Mouse (Mus musculus) neural tube, embryonic 12.5 days (tissue): Measurements from ENCODE around the gene Plekhg1. TPM values are rescaled to one million over a fixed set of nuclear protein-coding genes. Genes with fewer than 3 reads are reported as not detected.

Experiments
- ATAC-seq: fragments of 200-750 bp; cut with Nextera tagmentation; 2 replicates; pipeline ENCODE4 v1.8.0; 2017; ENCODE audit warnings: low read depth, mild to moderate bottlenecking, moderate TSS enrichment, moderate library complexity; ENCODE audit not compliant: low FRiP score
- H3K27ac ChIP-seq: fragments of 300-500 bp; sonication (generic); 2 replicates; pipeline ENCODE4 v1.5.1; 2016
- H3K27me3 ChIP-seq: fragments of 300-500 bp; sonication (generic); replicated peaks from 2 replicates; pipeline ENCODE4 v1.6.1; 2016; ENCODE audit warnings: mild to moderate bottlenecking
- H3K36me3 ChIP-seq: fragments of 300-500 bp; sonication (generic); 2 replicates; pipeline ENCODE4 v1.6.1; 2016; ENCODE audit warnings: mild to moderate bottlenecking
- H3K4me1 ChIP-seq: fragments of 300-500 bp; sonication (generic); 2 replicates; pipeline ENCODE4 v1.6.1; 2016
- H3K4me2 ChIP-seq: fragments of 300-500 bp; sonication (generic); replicated peaks from 2 replicates; pipeline ENCODE4 v1.6.1; 2016; ENCODE audit warnings: mild to moderate bottlenecking
- H3K4me3 ChIP-seq: fragments of 300-500 bp; sonication (generic); 2 replicates; pipeline ENCODE4 v1.5.1; 2016
- H3K9ac ChIP-seq: fragments of 300-500 bp; sonication (generic); 2 replicates; pipeline ENCODE4 v1.6.1; 2016; ENCODE audit warnings: mild to moderate bottlenecking
- H3K9me3 ChIP-seq: fragments of 300-500 bp; sonication (generic); 2 replicates; pipeline ENCODE4 v1.6.1; 2016; ENCODE audit warnings: mild to moderate bottlenecking
- WGBS: fragments of 180-500 bp; shearing (Covaris S2); methylation state at CpG from one replicate; pipeline ENCODE4 v1.1.7; 2016; 5-methylcytosine and 5-hydroxymethylcytosine counted together
- polyA plus RNA-seq: library from polyadenylated mRNA; unstranded; fragments of >200 nt; fragmentation: Nextera tagmentation; extraction: Ambion mirVana; gene quantifications from 2 replicates; pipeline ENCODE4 v1.2.1, GENCODE M21; 2016

The Plekhg1 gene
- polyA plus RNA-seq, 1 experiment from 2014 or later, result 12.8 TPM

DNA sequence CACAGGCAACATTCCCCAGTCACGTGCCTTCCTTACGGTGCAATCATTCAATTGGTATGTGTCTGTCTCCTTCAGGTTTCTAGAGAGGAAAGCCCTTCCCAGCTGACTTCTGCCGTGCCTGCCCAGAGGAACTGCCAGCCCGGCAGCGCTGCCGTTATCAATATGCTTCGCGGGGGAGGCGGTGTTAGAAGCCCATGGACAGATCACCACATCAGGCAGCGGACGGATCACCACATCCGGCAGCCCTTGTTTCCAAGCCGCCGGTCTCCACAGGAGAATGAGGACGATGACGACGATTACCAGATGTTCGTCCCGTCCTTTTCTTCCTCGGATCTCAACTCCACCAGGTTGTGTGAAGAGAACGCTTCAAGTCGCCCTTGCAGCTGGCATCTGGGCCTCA lies 216.3 kb downstream of the Plekhg1 start:
- no peaks in the 10 kb centered on the region for H3K9me3 ChIP-seq
- 91% methylated on average over 22 of the region's 22 CpGs for WGBS
- H3K36me3 ChIP-seq, result peaks cover 23% of the 10 kb centered on the region
- H3K4me1 ChIP-seq, result no peaks in the 10 kb centered on the region
- no peak overlapping the region for H3K9ac ChIP-seq
- no peaks in the 10 kb centered on the region for H3K27me3 ChIP-seq
- no peak overlapping the region for H3K4me3 ChIP-seq
- no peak overlapping the region for H3K4me2 ChIP-seq
- no peak overlapping the region for H3K27ac ChIP-seq
- no peak for ATAC-seq

DNA sequence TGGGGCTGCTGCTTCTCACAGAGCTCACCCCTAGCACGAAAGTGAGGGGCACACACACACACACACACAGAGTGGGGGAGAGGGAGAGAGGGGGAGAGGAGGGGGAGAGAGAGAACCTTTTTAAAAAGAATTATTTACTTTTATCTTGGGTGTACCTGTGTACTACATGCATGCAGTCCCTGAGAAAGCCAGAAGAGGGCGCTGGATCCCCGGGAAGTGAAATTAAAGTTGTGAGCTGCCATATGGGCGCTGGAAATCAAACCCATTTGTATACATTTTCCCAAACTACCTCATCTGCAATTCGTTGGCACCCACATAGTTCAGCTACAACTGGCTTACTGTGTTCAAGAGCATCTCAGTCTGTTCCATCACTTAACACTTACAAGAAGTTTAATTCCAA lies 218.4 kb downstream of the Plekhg1 start:
- 80% methylated on average over 5 of the region's 5 CpGs for WGBS
- Histone ChIP-seq H3K36me3 (peaks cover 21% of the 10 kb centered on the region), H3K4me1 (no peaks in the 10 kb centered on the region), H3K27me3 (no peaks in the 10 kb centered on the region), H3K4me3 (no peak overlapping the region), H3K27ac (no peak overlapping the region), H3K4me2 (no peak overlapping the region), H3K9me3 (no peaks in the 10 kb centered on the region), H3K9ac (no peak overlapping the region)
- no peak for ATAC-seq

GRCm38 (mm10) chr10:3969026-3969425 lies 228.9 kb downstream of the Plekhg1 start:
- H3K27ac ChIP-seq, result no peak overlapping the region
- H3K9me3 ChIP-seq, result no peaks in the 10 kb centered on the region
- no peaks in the 10 kb centered on the region for H3K4me1 ChIP-seq
- H3K4me3 ChIP-seq, result no peak overlapping the region
- no peak overlapping the region for H3K9ac ChIP-seq
- WGBS, result 61% methylated on average over 3 of the region's 3 CpGs
- H3K27me3 ChIP-seq, result no peaks in the 10 kb centered on the region
- no peak overlapping the region for H3K4me2 ChIP-seq
- no peak for ATAC-seq
- H3K36me3 ChIP-seq, result peaks cover 2% of the 10 kb centered on the region; the same call in 1 of the 2 replicates

DNA sequence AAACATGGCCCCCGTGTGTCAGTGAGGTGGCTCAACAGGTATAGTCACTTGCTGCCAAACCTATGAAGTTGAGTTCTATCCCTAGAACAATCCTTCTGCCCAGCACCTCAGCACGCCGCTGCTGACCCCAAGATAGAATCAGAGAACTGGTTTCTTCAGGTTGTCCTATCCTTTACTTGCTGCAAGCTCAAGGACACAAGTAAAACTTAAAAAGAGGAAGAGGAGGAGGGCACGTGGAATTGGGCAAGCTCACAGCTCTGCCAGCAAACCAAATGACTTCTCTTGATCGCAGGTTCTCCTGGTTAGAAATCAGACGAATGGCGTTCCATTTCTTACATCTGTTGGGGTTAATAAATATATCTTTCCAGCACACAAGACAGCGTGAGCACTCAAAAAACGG lies 232.1 kb downstream of the Plekhg1 start:
- H3K9ac ChIP-seq, result no peak overlapping the region
- H3K27ac ChIP-seq, result no peak overlapping the region
- H3K4me2 ChIP-seq, result no peak overlapping the region
- 89% methylated on average over 9 of the region's 9 CpGs for WGBS
- no peaks in the 10 kb centered on the region for H3K9me3 ChIP-seq
- no peak overlapping the region for H3K4me3 ChIP-seq
- no peaks in the 10 kb centered on the region for H3K27me3 ChIP-seq
- no peaks in the 10 kb centered on the region; the same call in 1 of the 2 replicates for H3K4me1 ChIP-seq
- ATAC-seq, result no peak
- no peaks in the 10 kb centered on the region for H3K36me3 ChIP-seq

DNA sequence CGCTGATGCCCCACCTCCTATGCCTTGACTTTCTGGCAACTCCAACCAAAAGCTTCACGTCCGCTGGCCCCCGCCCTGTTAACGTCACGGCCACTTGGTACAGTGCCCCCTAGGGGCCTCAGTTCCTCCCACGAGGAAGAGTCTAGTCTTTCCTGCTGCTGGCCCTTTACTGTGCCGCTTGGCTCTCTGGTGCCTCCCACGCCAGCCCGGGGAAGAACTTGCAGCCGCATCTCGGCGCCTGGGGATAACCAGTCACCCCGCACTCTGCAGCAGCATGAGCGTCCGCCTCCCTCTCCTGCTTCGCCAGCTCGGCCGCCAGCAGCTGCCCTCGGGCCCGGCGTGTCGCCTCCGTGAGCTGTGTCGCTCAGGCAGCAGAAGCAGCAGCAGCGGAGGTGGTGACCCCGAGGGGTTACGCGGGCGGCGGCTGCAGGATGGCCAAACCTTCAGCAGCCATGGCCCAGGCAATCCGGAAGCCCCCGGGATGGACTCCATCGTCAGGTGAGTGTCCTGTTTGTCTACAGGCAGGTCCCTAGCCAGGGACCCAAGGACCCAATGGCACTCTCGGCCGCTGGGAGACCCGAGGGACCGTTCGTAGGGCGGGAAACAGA lies 232.9 kb downstream of the Plekhg1 start, which contains the start of gene Mthfd1l:
Gene Mthfd1l (plus strand): TSS at position 138 of the 608 bp plus-strand sequence.
- WGBS, result under 1% methylated on average over 40 of the region's 40 CpGs
- peak within 1 kb of the TSS; percentile 67 for H3K4me3 ChIP-seq
- H3K9me3 ChIP-seq, result no peaks in the 10 kb centered on the region
- H3K27ac ChIP-seq, result peak within 1 kb of the TSS; percentile 62
- H3K9ac ChIP-seq, result peak within 1 kb of the TSS; percentile 67
- H3K4me1 ChIP-seq, result no peaks in the 10 kb centered on the region; the same call in 1 of the 2 replicates
- ATAC-seq, result peak; percentile 90
- H3K27me3 ChIP-seq, result no peaks in the 10 kb centered on the region
- H3K4me2 ChIP-seq, result peak within 1 kb of the TSS; percentile 93
- no peaks in the 10 kb centered on the region for H3K36me3 ChIP-seq

DNA sequence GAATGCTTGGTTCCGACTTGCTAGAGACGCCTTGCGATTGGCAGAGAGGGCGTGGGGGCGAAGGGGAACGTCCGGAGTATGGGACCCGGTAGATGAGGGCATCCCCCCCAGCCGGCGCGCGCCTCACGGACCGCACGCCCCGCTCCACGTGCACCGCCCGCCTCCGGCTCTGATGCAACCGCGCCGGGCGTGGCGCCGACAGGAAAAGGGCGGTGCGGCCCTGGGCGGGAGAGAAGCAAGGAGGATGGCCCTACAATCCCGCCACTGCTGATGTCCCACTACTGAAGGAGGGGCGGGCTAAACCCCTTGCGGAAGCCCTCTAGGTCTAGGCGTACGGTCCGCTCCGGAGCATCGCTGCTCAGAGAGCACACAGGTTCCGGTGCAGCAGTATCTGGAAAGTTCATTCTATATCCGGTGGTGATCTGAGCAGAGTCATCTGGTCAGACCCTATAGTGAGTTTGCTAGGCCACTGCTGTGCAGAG lies 233.5 kb downstream of the Plekhg1 start:
- no peaks in the 10 kb centered on the region; the same call in 1 of the 2 replicates for H3K4me1 ChIP-seq
- H3K4me2 ChIP-seq, result peak overlapping the region; percentile 93
- peak overlapping the region; percentile 67 for H3K4me3 ChIP-seq
- no peaks in the 10 kb centered on the region for H3K9me3 ChIP-seq
- H3K27me3 ChIP-seq, result no peaks in the 10 kb centered on the region
- 0% methylated on average over 39 of the region's 39 CpGs for WGBS
- peak overlapping the region; percentile 62 for H3K27ac ChIP-seq
- peak overlapping the region; percentile 67 for H3K9ac ChIP-seq
- no peaks in the 10 kb centered on the region for H3K36me3 ChIP-seq
- peak; percentile 89 for ATAC-seq

- H3K27ac ChIP-seq, result no peak overlapping the region
- no peaks in the 10 kb centered on the region; the same call in 1 of the 2 replicates for H3K4me1 ChIP-seq
- H3K27me3 ChIP-seq, result no peaks in the 10 kb centered on the region
- peak overlapping the region; percentile 93 for H3K4me2 ChIP-seq
- H3K36me3 ChIP-seq, result peaks cover 5% of the 10 kb centered on the region; the same call in 1 of the 2 replicates
- H3K4me3 ChIP-seq, result no peak overlapping the region
- H3K9ac ChIP-seq, result no peak overlapping the region
- WGBS, result 80% methylated on average over 3 of the region's 3 CpGs
- no peak for ATAC-seq
- H3K9me3 ChIP-seq, result no peaks in the 10 kb centered on the region
Measured at GRCm38 (mm10) chr10:3974380-3974779, 234.2 kb downstream of the Plekhg1 start.

DNA sequence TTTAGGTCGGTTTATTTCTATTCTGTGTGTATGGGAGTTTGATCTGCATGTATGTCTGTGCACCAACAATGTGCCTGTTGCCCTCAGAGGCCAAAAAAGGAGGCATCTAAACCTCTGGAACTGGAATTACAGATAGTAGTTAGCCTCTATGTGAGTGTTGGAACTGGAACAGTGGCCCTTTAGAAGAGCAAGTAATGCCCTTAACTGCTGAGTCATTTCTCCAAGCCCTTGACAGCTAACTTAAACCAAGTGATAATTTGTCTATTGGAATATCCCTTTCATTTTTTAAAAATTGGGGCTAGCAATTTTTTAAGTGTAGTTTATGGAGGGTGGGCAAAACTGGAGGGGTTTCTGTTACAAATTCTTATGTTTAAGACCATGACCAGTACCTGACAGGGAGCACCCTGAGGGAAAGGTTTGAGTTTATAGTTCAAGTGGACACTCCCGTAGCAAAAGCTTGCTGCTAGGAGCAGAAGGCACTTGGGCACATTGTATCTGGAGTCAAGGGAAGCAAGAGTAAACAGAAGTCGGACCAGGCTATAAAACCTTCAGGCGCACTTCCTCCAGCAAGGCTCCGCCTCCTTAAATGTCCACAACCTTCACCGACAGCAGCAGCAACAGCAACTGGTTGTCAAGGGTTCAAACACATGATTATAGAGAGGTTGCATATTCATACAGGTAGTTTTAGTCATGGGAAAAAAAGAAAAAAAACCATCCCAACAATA lies 235.9 kb downstream of the Plekhg1 start:
- 64% methylated on average over 6 of the region's 6 CpGs for WGBS
- H3K4me2 ChIP-seq, result no peak overlapping the region

GRCm38 (mm10) chr10:3976623-3977010 lies 236.5 kb downstream of the Plekhg1 start:
- no peak overlapping the region for H3K9ac ChIP-seq
- H3K4me2 ChIP-seq, result no peak overlapping the region
- no peaks in the 10 kb centered on the region; the same call in 1 of the 2 replicates for H3K4me1 ChIP-seq
- no peak overlapping the region for H3K27ac ChIP-seq
- no peak overlapping the region for H3K4me3 ChIP-seq
- peaks cover 14% of the 10 kb centered on the region for H3K36me3 ChIP-seq
- WGBS, result 79% methylated on average over 4 of the region's 4 CpGs
- ATAC-seq, result no peak
- no peaks in the 10 kb centered on the region for H3K27me3 ChIP-seq
- no peaks in the 10 kb centered on the region for H3K9me3 ChIP-seq

More for the DNA sequence above, 235.9 kb downstream of the Plekhg1 start:
- Histone ChIP-seq H3K9me3 (no peaks in the 10 kb centered on the region), H3K36me3 (peaks cover 14% of the 10 kb centered on the region), H3K9ac (no peak overlapping the region), H3K27me3 (no peaks in the 10 kb centered on the region), H3K4me3 (no peak overlapping the region), H3K4me1 (no peaks in the 10 kb centered on the region; the same call in 1 of the 2 replicates), H3K27ac (no peak overlapping the region)
- ATAC-seq, result no peak

DNA sequence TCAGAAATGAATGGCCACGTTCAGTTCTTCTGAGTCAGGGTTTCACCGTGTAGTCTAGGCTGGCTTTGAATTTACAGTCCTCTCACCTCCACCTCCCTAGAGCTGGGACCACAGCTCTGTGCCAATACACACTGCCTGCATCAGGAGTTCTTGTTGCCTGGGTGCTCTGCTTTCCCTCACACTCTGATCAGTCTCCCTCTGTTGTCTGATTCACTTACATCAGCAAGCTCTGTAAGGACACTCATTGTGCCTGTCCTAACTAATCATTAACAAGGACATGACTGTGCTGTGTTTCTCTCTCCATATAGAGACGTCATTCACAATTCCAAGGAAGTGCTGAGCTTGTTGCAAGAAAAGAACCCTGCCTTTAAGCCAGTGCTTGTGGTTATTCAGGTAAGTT lies 238.2 kb downstream of the Plekhg1 start:
- no peaks in the 10 kb centered on the region; the same call in 1 of the 2 replicates for H3K4me1 ChIP-seq
- no peak overlapping the region for H3K27ac ChIP-seq
- 81% methylated on average over 3 of the region's 3 CpGs for WGBS
- no peak for ATAC-seq
- H3K4me2 ChIP-seq, result no peak overlapping the region
- no peak overlapping the region for H3K9ac ChIP-seq
- H3K9me3 ChIP-seq, result no peaks in the 10 kb centered on the region
- no peak overlapping the region for H3K4me3 ChIP-seq
- H3K36me3 ChIP-seq, result peaks cover 14% of the 10 kb centered on the region
- no peaks in the 10 kb centered on the region for H3K27me3 ChIP-seq

GRCm38 (mm10) chr10:3978792-3979488 lies 238.8 kb downstream of the Plekhg1 start:
- no peak overlapping the region for H3K4me2 ChIP-seq
- H3K27ac ChIP-seq, result no peak overlapping the region
- H3K4me1 ChIP-seq, result no peaks in the 10 kb centered on the region; the same call in 1 of the 2 replicates
- WGBS, result 91% methylated on average over 5 of the region's 5 CpGs
- no peaks in the 10 kb centered on the region for H3K27me3 ChIP-seq
- ATAC-seq, result no peak
- no peak overlapping the region for H3K4me3 ChIP-seq
- H3K9ac ChIP-seq, result no peak overlapping the region
- peaks cover 14% of the 10 kb centered on the region for H3K36me3 ChIP-seq
- no peaks in the 10 kb centered on the region for H3K9me3 ChIP-seq

DNA sequence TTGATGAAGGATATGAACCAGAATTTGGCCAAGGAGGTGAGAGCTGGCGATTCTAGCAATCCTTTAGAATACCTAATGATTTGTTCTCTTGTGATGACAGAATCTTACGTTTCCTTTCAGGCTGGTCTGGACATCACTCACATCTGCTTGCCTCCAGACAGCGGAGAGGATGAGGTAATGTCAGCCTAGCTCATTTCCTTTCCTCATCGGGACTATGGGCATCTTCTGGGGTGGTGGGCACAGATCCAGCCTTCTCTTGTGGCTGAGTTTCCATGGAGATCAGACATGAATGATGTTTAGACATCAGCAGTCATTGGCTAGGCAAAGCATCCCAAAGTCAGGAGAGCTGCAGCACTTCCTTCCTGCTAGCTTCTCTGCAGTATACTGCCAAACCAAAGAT lies 240.1 kb downstream of the Plekhg1 start:
- no peaks in the 10 kb centered on the region for H3K4me1 ChIP-seq
- no peak overlapping the region for H3K4me3 ChIP-seq
- 87% methylated on average over 4 of the region's 4 CpGs for WGBS
- H3K36me3 ChIP-seq, result peaks cover 14% of the 10 kb centered on the region
- no peaks in the 10 kb centered on the region for H3K27me3 ChIP-seq
- no peak overlapping the region for H3K4me2 ChIP-seq
- no peaks in the 10 kb centered on the region for H3K9me3 ChIP-seq
- ATAC-seq, result no peak
- no peak overlapping the region for H3K27ac ChIP-seq
- H3K9ac ChIP-seq, result no peak overlapping the region
